ENCODE assay signal across 8 mouse cellular contexts in genomic region chr12:83485911-83486670, GRCm38 (mm10). TPM values are rescaled to one million over a fixed set of nuclear protein-coding genes. Genes with fewer than 3 reads are reported as not detected.
DNase-seq lines count a peak whose midpoint lies in the region; ATAC-seq and TF ChIP-seq lines count a peak whose summit lies in the region.

No protein-coding gene starts in this region.

- in situ Hi-C loops in CH12.LX (cut with MboI; ENCODE audit: low pct_ligation_motif_present, low pct_unique_long_range_greater_than_20kb, low sequenced_read_pairs), result no loop called here

- under 1% methylated on average over 48 of the region's 53 CpGs for WGBS in embryonic facial prominence, embryonic 14.5 days
- under 1% methylated on average over 53 of the region's 53 CpGs for WGBS in lung, adult 2 months

- H3K27me3 ChIP-seq in CH12.LX (replicated peaks), result peaks cover 19% of the 10 kb centered on the region
- peaks cover 36% of the 10 kb centered on the region for H3K27me3 ChIP-seq in embryonic facial prominence, embryonic 14.5 days (replicated peaks; ENCODE audit: control insufficient read depth, insufficient read depth, low read length)

- H3K4me3 ChIP-seq in CH12.LX (replicated peaks in 1 of 3; ENCODE audit: low read depth in 2 of 3, low read length in 2 of 3, poor library complexity in 1 of 3), result peak overlapping the region in 2 of 3 experiments; percentile 62 to 83
- H3K4me3 ChIP-seq in embryonic facial prominence, embryonic 14.5 days (ENCODE audit: low read depth, low read length), result peak overlapping the region; percentile 68
- peak overlapping the region; percentile 65 for H3K4me3 ChIP-seq in lung, adult 2 months (replicated peaks; ENCODE audit: extremely low read depth, low read depth, low read length)

- ATAC-seq in embryonic facial prominence, embryonic 14.5 days (ENCODE audit: low read depth), result no peak
- no peak for ATAC-seq in inflammation-experienced regulatory T-cells, adult 6 months

- intact Hi-C loops in heart, postnatal 10 days (cut with DNase I), result loop anchor here (2.0 to 5.0 kb wide), 3 partner anchors 74 to 159 kb away; no protein-coding TSS in a partner anchor

- TF ChIP-seq CTCF in CH12.LX (conservative IDR thresholded peaks at IDR 0.05 in 1 of 2, IDR thresholded peaks at IDR 0.05 in 1 of 2; ENCODE audit: low read depth in 2 of 2, low read length in 2 of 2), result no peak
- TF ChIP-seq CTCF in lung, adult 2 months (IDR thresholded peaks at IDR 0.05; ENCODE audit: insufficient read depth, low read length), result no peak

- no peak for TF ChIP-seq EP300 in CH12.LX (IDR thresholded peaks at IDR 0.05; ENCODE audit: low read length)

- no peak for TF ChIP-seq RAD21 in CH12.LX (IDR thresholded peaks at IDR 0.05; ENCODE audit: low read depth, low read length)

- peaks cover 2 to 17% of the 10 kb centered on the region in 2 experiments; a peak in 2 of 4 replicates for H3K4me1 ChIP-seq in CH12.LX (ENCODE audit: control insufficient read depth in 1 of 2, insufficient read depth in 2 of 2)
- peaks cover 22% of the 10 kb centered on the region for H3K4me1 ChIP-seq in embryonic facial prominence, embryonic 14.5 days (ENCODE audit: control insufficient read depth, insufficient read depth, low read length)
- peaks cover 2% of the 10 kb centered on the region; the same call in 1 of the 2 replicates for H3K4me1 ChIP-seq in lung, adult 2 months (ENCODE audit: control insufficient read depth, insufficient read depth, low read length)

- H3K27ac ChIP-seq in CH12.LX (ENCODE audit: insufficient read depth, low read depth), result no peak overlapping the region
- no peak overlapping the region for H3K27ac ChIP-seq in embryonic facial prominence, embryonic 14.5 days (replicated peaks; ENCODE audit: low read depth, low read length)

- H3K79me2 ChIP-seq in CH12.LX (replicated peaks; ENCODE audit: control insufficient read depth, extremely low read depth, insufficient read depth, poor library complexity, severe bottlenecking), result no peaks in the 10 kb centered on the region

- no peak overlapping the region for H3K9ac ChIP-seq in CH12.LX (ENCODE audit: insufficient read depth, low read depth)
- H3K9ac ChIP-seq in embryonic facial prominence, embryonic 14.5 days (ENCODE audit: low read depth, low read length), result peak overlapping the region; percentile 68

- no peak for TF ChIP-seq POLR2A in CH12.LX (IDR thresholded peaks at IDR 0.05; ENCODE audit: low read depth, low read length)
- no peak for TF ChIP-seq POLR2A in lung, adult 2 months (IDR thresholded peaks at IDR 0.05; ENCODE audit: borderline replicate concordance, extremely low read depth, low read depth, low read length)

- peaks cover 2% of the 10 kb centered on the region for H3K9me3 ChIP-seq in CH12.LX (replicated peaks; ENCODE audit: low read length)
- peaks cover 2% of the 10 kb centered on the region; the same call in 1 of the 2 replicates for H3K9me3 ChIP-seq in embryonic facial prominence, embryonic 14.5 days (ENCODE audit: control insufficient read depth, low read length)

- H3K4me2 ChIP-seq in CH12.LX (ENCODE audit: insufficient read depth, low read depth, poor library complexity, severe bottlenecking), result peak overlapping the region; percentile 96
- H3K4me2 ChIP-seq in embryonic facial prominence, embryonic 14.5 days (ENCODE audit: low read depth, low read length), result peak overlapping the region; percentile 100

- no peak for DNase-seq in CH12.LX (ENCODE audit: extremely low read depth)
- DNase-seq in adrenal gland, postnatal 10 days, result peak; percentile 46
- DNase-seq in embryonic facial prominence, embryonic 14.5 days (ENCODE audit: low spot score), result peak; percentile 42
- DNase-seq in heart, postnatal 10 days, result peak; percentile 34 to 52
- peak; percentile 28 to 51 for DNase-seq in layer of hippocampus, adult 8-10 months (ENCODE audit: low spot score in 2 of 2)
- peak; percentile 39 for DNase-seq in lung, adult 2 months
- DNase-seq in right cerebral cortex, postnatal 10 days (ENCODE audit: low spot score in 2 of 2), result peak; percentile 69

- dilution Hi-C loops in CH12.LX (cut with MboI; ENCODE audit: extremely low pct_ligation_motif_present, extremely low pct_unique_long_range_greater_than_20kb, low sequenced_read_pairs), result no loop called here

- no peaks in the 10 kb centered on the region for H3K36me3 ChIP-seq in CH12.LX (replicated peaks in 1 of 2; ENCODE audit: control insufficient read depth in 1 of 2, insufficient read depth in 1 of 2, low read length in 1 of 2)
- H3K36me3 ChIP-seq in embryonic facial prominence, embryonic 14.5 days (ENCODE audit: control insufficient read depth, insufficient read depth, low read length), result no peaks in the 10 kb centered on the region

TF ChIP-seq in CH12.LX, 34 proteins besides CTCF, POLR2A, EP300 and RAD21:
- TF ChIP-seq BHLHE40 (IDR thresholded peaks at IDR 0.05; ENCODE audit: low read depth, low read length) (no peak), JUND (conservative IDR thresholded peaks at IDR 0.05; ENCODE audit: low read depth, low read length) (no peak), ETS1 (conservative IDR thresholded peaks at IDR 0.05; ENCODE audit: low read depth, low read length) (no peak), MAFK (IDR thresholded peaks at IDR 0.05; ENCODE audit: insufficient replicate concordance, low read length) (no peak), PAX5 (IDR thresholded peaks at IDR 0.05; ENCODE audit: low read length) (no peak), NELFE (IDR thresholded peaks at IDR 0.05; ENCODE audit: low read depth, low read length) (no peak), E2F4 (IDR thresholded peaks at IDR 0.05; ENCODE audit: insufficient replicate concordance, low read depth, low read length) (no peak), KAT2A (IDR thresholded peaks at IDR 0.05; ENCODE audit: insufficient replicate concordance, low read length) (no peak), UBTF (IDR thresholded peaks at IDR 0.05; ENCODE audit: low read depth, low read length) (no peak), JUN (IDR thresholded peaks at IDR 0.05; ENCODE audit: insufficient read depth, low read depth, low read length) (no peak), MYC (IDR thresholded peaks at IDR 0.05; ENCODE audit: low read depth, low read length) (no peak), USF1 (IDR thresholded peaks at IDR 0.05; ENCODE audit: low read depth, low read length) (no peak), MEF2A (IDR thresholded peaks at IDR 0.05; ENCODE audit: borderline replicate concordance, low read depth, low read length) (no peak), MXI1 (IDR thresholded peaks at IDR 0.05; ENCODE audit: low read depth, low read length) (no peak), SIN3A (IDR thresholded peaks at IDR 0.05; ENCODE audit: low read length) (no peak), SMC3 (IDR thresholded peaks at IDR 0.05; ENCODE audit: low read depth, low read length) (no peak), MAX (IDR thresholded peaks at IDR 0.05; ENCODE audit: low read length) (no peak)

RNA-seq across cellular contexts. Expression of gene Dpf3, which starts 1.4 kb away (rescaled TPM):
- total RNA-seq in CH12.LX (2012; rRNA removed) (0.42 TPM in 2 replicates), CH12.LX (2014; rRNA removed) (0.85 and 1.2 TPM in 2 replicates)
- 1.2 and 3.2 TPM in 2 replicates for polyA plus RNA-seq in CH12.LX (2012; ENCODE audit: insufficient read length, low read depth)
- 10 to 100 TPM in 1 of 2 experiments, 1 to 10 TPM in 1; 9.2 to 12.7 TPM for total RNA-seq in adrenal gland, postnatal 10 days (2021)
- polyA plus RNA-seq in embryonic facial prominence, embryonic 14.5 days (2014; fragmentation: Nextera tagmentation; extraction: Ambion mirVana), result 4.3 and 6.1 TPM in 2 replicates
- total RNA-seq in heart, postnatal 10 days (2021), result 10 to 100 TPM; 17.3 to 18.1 TPM
- 10 to 100 TPM; 16.3 to 26.0 (median 20.2) TPM for total RNA-seq in layer of hippocampus, adult 8-10 months (2022)
- 0.69 and 1.2 TPM in 2 replicates for polyA plus RNA-seq in lung, adult 2 months (2012; rRNA removed)
- under 1 TPM in 1 of 3 experiments, not detected in 2; 0.40 TPM for polyA plus RNA-seq in inflammation-experienced regulatory T-cells, adult 6 months (2017; shearing (Covaris generic))

RNA-seq across cellular contexts. Expression of gene Dcaf4, which starts 34.2 kb away (rescaled TPM):
- 22.0 and 22.1 TPM in 2 replicates for total RNA-seq in CH12.LX (2012; rRNA removed)
- 21.5 and 23.6 TPM in 2 replicates for total RNA-seq in CH12.LX (2014; rRNA removed)
- polyA plus RNA-seq in CH12.LX (2012; ENCODE audit: insufficient read length, low read depth), result 17.3 and 19.4 TPM in 2 replicates
- total RNA-seq in adrenal gland, postnatal 10 days (2021), result 10 to 100 TPM; 38.8 to 58.9 TPM
- 32.8 and 34.7 TPM in 2 replicates for polyA plus RNA-seq in embryonic facial prominence, embryonic 14.5 days (2014; fragmentation: Nextera tagmentation; extraction: Ambion mirVana)
- 10 to 100 TPM; 18.6 to 19.5 TPM for total RNA-seq in heart, postnatal 10 days (2021)
- 10 to 100 TPM; 29.4 to 35.6 (median 30.6) TPM for total RNA-seq in layer of hippocampus, adult 8-10 months (2022)
- polyA plus RNA-seq in lung, adult 2 months (2012; rRNA removed), result 10.1 and 19.5 TPM in 2 replicates
- polyA plus RNA-seq in inflammation-experienced regulatory T-cells, adult 6 months (2017; shearing (Covaris generic)), result 10 to 100 TPM; 16.4 to 30.7 (median 21.4) TPM

Comparison
In these comparisons a context has a peak if more than half of its experiments do, and no peak if none do; other contexts are left out.
1. RNA of gene Dpf3, which starts 1.4 kb away (total RNA-seq): 16.3 to 26.0 TPM in layer of hippocampus, adult 8-10 months, 17.3 to 18.1 TPM in heart, postnatal 10 days and 9.2 to 12.7 TPM in adrenal gland, postnatal 10 days; 0.42 to 1.2 TPM in CH12.LX; every median in the first group is over 4 times any median in the second.
2. Peak in every context shown above with its lines, with median percentiles within 50 percentile points of each other: H3K4me3 ChIP-seq.